Mouse (Mus musculus) kidney, embryonic 16.5 days (tissue): ENCODE results near the gene Stx12. TPM values are rescaled to one million over a fixed set of nuclear protein-coding genes. Genes with fewer than 3 reads are reported as not detected.
A peak's percentile ranks its signal among the peaks of the same experiment; 100 is the strongest.

Source experiments
- ATAC-seq: fragments of 200-750 bp; cut with Nextera tagmentation; 2 replicates; pipeline ENCODE4 v1.8.0; 2017; ENCODE audit warnings: moderate TSS enrichment; ENCODE audit not compliant: low FRiP score, low TSS enrichment
- H3K27ac ChIP-seq: fragments of 300-500 bp; sonication (generic); 2 replicates; pipeline ENCODE4 v1.5.1; 2014; ENCODE audit warnings: low read length
- H3K27me3 ChIP-seq: fragments of 300-500 bp; sonication (generic); 2 replicates; pipeline ENCODE4 v1.6.1; 2014; ENCODE audit warnings: low read length, control low read depth, mixed read lengths; ENCODE audit not compliant: insufficient read depth
- H3K36me3 ChIP-seq: fragments of 300-500 bp; sonication (generic); 2 replicates; pipeline ENCODE4 v1.6.1; 2014; ENCODE audit warnings: low read length, control low read depth, mixed read lengths; ENCODE audit not compliant: insufficient read depth
- H3K4me1 ChIP-seq: fragments of 300-500 bp; sonication (generic); 2 replicates; pipeline ENCODE4 v1.6.1; 2014; ENCODE audit warnings: low read length, control low read depth, mixed read lengths; ENCODE audit not compliant: insufficient read depth
- H3K4me2 ChIP-seq: fragments of 300-500 bp; sonication (generic); replicated peaks from 2 replicates; pipeline ENCODE4 v1.6.1; 2014; ENCODE audit warnings: low read depth, low read length
- H3K4me3 ChIP-seq: fragments of 300-500 bp; sonication (generic); 2 replicates; pipeline ENCODE4 v1.5.1; 2014; ENCODE audit warnings: mild to moderate bottlenecking, low read length
- H3K9ac ChIP-seq: fragments of 300-500 bp; sonication (generic); replicated peaks from 2 replicates; pipeline ENCODE4 v1.6.1; 2014; ENCODE audit warnings: low read length
- H3K9me3 ChIP-seq: fragments of 300-500 bp; sonication (generic); 2 replicates; pipeline ENCODE4 v1.6.1; 2016; ENCODE audit warnings: low read length, control low read depth
- WGBS: fragments of 180-500 bp; shearing (Covaris S2); extraction: QIAGEN DNeasy Blood & Tissue Kit; methylation state at CpG from one replicate; pipeline ENCODE4 v1.1.7; 2014; 5-methylcytosine and 5-hydroxymethylcytosine counted together
- polyA plus RNA-seq: library from polyadenylated mRNA; unstranded; fragments of >200 nt; fragmentation: Nextera tagmentation; extraction: Ambion mirVana; gene quantifications from 2 replicates; pipeline ENCODE4 v1.2.1, GENCODE M21; 2015

Stx12 gene
- polyA plus RNA-seq, 1 experiment from 2014 or later, result 61.8 TPM

DNA sequence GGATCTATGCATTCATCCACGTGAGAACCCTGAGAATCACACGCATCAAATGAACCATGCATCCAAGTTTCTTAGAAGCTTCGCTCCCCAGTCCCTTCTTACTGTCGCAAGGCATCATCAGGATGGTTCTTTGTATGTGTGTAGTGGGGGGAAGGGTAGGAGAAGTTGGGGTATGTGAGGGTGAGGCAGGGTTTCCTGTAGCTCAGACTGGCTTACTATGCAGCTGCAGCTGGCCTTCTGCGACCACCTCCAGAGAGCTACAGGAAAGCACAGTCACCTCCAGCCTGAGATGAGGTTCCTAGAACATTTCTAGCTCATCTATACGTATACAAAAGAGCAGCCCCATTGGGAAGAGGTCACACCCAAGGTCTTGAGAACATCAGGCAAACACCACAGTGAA is 27.8 kb upstream of the Stx12 start:
- Histone ChIP-seq H3K27me3 (no peaks in the 10 kb centered on the region), H3K9me3 (no peaks in the 10 kb centered on the region), H3K4me2 (no peak overlapping the region), H3K4me3 (no peak overlapping the region), H3K4me1 (no peaks in the 10 kb centered on the region), H3K9ac (no peak overlapping the region), H3K36me3 (peaks cover 62% of the 10 kb centered on the region), H3K27ac (no peak overlapping the region)
- WGBS, result 91% methylated on average over 6 of the region's 6 CpGs
- ATAC-seq, result no peak

DNA sequence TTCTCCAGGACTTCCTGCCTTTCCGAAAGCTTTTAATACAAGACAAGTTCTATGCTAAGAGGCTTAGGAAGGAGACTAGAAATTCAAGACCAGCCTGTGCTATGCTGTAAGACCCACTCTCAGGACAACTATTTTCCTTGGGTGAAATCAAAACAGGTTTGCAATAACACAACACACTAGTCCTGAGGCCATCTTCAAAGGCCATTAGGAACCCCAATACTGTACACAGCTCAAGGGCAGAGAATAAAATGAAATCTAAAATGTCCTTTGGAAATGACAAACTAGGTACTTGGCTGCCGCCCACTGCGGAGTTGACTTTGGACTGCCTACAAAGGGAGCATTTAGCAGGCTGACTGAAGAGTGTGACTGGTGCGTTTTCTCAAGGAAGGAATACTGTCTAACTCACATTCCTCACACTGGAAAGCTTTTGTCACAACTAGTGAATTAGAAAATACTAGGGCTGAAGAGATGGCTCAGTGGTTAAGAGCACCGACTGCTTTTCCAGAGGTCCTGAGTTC is 21.6 kb upstream of the Stx12 start:
- 85% methylated on average over 5 of the region's 5 CpGs for WGBS
- H3K9ac ChIP-seq, result no peak overlapping the region
- ATAC-seq, result no peak
- H3K4me1 ChIP-seq, result peaks cover 15% of the 10 kb centered on the region
- H3K9me3 ChIP-seq, result no peaks in the 10 kb centered on the region
- H3K36me3 ChIP-seq, result peaks cover 40% of the 10 kb centered on the region
- H3K27me3 ChIP-seq, result no peaks in the 10 kb centered on the region
- H3K4me2 ChIP-seq, result no peak overlapping the region
- H3K27ac ChIP-seq, result peak overlapping the region; percentile 82; the same call in 1 of the 2 replicates
- H3K4me3 ChIP-seq, result no peak overlapping the region

DNA sequence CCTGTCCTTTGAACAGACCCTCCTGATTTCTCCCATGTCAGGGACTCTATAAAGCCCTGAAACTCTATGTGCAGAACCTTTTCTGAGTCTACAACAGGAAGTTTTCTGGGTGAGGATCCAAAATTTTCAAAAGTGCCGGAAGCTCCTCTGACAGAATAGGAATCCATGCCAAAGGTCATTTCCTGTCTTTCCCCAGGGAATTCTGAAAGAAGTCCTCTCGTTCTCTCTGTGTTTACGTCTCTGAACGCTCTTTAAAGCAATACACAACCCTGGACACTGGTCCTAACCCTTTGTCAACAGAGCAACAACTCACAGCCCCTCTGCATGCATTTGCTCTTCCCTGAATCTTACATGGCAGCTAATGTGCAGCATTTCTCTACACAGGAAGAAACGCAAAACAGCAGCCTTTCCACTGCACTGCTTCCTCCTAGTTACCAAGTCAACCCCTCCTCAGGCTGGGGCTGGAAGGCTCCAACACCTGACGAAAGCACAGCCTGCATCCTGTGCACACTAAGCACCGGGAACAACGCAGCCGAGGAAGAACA is 20.5 kb upstream of the Stx12 start:
- Histone ChIP-seq H3K27me3 (no peaks in the 10 kb centered on the region), H3K9ac (no peak overlapping the region), H3K4me1 (peaks cover 15% of the 10 kb centered on the region), H3K9me3 (no peaks in the 10 kb centered on the region), H3K4me3 (no peak overlapping the region), H3K4me2 (0 out of 2 replicates have a peak overlapping the region, but pooled peaks have one; percentile 19), H3K36me3 (peaks cover 31% of the 10 kb centered on the region), H3K27ac (peak overlapping the region; percentile 82)
- ATAC-seq, result 0 out of 2 replicates have a peak, but pooled peaks have one; percentile 23
- WGBS, result 63% methylated on average over 9 of the region's 9 CpGs

DNA sequence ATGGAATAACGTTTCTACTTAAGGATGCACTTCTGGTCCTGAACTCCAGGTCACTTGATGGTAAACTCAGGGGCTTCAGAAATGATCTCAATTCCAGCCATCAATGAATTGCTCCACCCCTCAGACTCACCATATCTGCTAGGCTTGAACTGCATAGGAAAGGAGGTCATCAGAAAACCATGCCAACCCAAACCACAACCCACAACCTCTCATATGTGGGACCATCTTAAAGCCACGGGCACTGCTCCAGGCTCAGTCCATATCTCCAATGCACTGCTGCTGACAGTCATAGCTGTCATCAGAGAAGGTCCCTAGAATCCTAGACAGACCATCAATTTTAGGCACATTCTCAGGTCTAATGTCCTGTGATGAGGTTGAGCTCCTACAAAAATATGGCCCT is 19.8 kb upstream of the Stx12 start:
- no peak overlapping the region for H3K4me2 ChIP-seq
- no peak overlapping the region for H3K4me3 ChIP-seq
- no peak for ATAC-seq
- 83% methylated on average over 2 of the region's 2 CpGs for WGBS
- no peak overlapping the region for H3K9ac ChIP-seq
- no peaks in the 10 kb centered on the region for H3K9me3 ChIP-seq
- peak overlapping the region; percentile 82; the same call in 1 of the 2 replicates for H3K27ac ChIP-seq
- peaks cover 23% of the 10 kb centered on the region for H3K36me3 ChIP-seq
- H3K27me3 ChIP-seq, result no peaks in the 10 kb centered on the region
- H3K4me1 ChIP-seq, result peaks cover 15% of the 10 kb centered on the region

DNA sequence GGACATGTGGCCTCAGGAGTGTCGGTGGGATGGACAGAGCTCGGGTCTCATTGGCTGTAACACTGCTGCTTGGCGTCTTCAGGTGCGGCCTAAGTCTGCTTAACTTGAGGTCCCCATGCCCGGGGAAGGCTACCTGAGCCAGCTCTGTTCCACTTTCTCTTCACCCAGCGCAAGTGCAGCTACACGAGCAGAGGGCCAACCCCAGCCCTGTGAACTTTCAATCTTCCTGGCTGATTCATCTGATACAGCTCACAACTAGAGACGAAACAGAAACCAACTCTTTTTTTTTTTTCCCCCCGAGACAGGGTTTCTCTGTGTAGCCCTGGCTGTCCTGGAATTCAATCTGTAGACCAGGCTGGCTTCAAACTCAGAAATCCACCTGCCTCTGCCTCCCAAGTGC is 13.9 kb upstream of the Stx12 start:
- Histone ChIP-seq H3K4me1 (no peaks in the 10 kb centered on the region), H3K27ac (no peak overlapping the region), H3K36me3 (peaks cover 14% of the 10 kb centered on the region), H3K4me3 (no peak overlapping the region), H3K27me3 (no peaks in the 10 kb centered on the region), H3K4me2 (no peak overlapping the region), H3K9ac (no peak overlapping the region), H3K9me3 (no peaks in the 10 kb centered on the region)
- ATAC-seq, result no peak
- 76% methylated on average over 9 of the region's 9 CpGs for WGBS

DNA sequence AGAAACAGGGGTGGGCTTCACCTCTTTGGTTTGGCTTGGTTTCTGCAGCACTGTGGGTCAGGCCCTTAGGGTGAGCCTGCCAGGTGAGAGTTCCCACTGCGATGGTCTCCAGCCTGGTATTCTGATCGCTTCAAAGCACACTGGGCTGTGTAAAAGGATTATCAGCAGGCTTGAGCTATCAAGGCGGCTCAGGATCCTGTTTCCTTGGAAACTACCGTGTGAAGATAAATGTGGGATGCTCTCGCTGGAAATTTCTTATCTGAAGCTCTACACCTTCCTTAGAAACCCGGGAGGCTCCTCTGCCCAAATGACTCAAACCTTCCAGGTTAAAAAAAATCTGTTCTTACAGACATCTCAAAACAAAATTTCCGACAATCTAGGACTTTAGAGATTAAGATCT is 10.1 kb upstream of the Stx12 start:
- Histone ChIP-seq H3K4me2 (no peak overlapping the region), H3K4me1 (no peaks in the 10 kb centered on the region), H3K4me3 (no peak overlapping the region), H3K36me3 (no peaks in the 10 kb centered on the region), H3K27me3 (no peaks in the 10 kb centered on the region), H3K9me3 (no peaks in the 10 kb centered on the region), H3K27ac (no peak overlapping the region), H3K9ac (no peak overlapping the region)
- WGBS, result 30% methylated on average over 7 of the region's 7 CpGs
- no peak for ATAC-seq

DNA sequence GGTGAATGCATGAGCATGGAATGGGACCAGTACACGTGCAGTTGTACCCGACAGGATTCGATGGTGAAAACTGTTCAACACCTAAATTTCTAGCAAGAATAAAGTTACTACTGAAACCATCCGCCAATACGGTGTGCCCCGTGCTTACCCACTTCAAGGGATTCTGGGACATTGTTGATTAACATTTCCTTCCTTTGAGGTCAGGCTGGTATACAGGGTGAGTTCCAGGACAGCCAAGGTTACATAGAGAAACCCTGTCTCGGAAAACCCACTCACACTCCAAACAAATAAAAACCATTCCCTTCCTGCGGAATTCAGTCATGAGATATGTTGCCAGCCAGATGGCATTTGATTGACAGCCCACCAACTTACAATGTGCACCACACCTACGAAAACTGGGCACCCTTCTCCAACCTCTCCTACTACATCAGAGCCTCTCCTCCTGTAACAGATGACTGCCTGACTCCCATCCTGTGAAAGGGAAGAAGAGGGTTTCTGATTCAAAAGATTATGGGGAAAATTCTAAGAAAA is 600 bp upstream of the Stx12 start:
- WGBS, result 8% methylated on average over 9 of the region's 9 CpGs
- Histone ChIP-seq H3K4me2 (peak overlapping the region; percentile 91), H3K9ac (peak overlapping the region; percentile 90), H3K9me3 (no peaks in the 10 kb centered on the region), H3K4me3 (peak overlapping the region; percentile 83), H3K27ac (peak overlapping the region; percentile 88), H3K36me3 (no peaks in the 10 kb centered on the region), H3K4me1 (peaks cover 14% of the 10 kb centered on the region), H3K27me3 (no peaks in the 10 kb centered on the region)
- peak; percentile 28; the same call in 1 of the 2 replicates for ATAC-seq

DNA sequence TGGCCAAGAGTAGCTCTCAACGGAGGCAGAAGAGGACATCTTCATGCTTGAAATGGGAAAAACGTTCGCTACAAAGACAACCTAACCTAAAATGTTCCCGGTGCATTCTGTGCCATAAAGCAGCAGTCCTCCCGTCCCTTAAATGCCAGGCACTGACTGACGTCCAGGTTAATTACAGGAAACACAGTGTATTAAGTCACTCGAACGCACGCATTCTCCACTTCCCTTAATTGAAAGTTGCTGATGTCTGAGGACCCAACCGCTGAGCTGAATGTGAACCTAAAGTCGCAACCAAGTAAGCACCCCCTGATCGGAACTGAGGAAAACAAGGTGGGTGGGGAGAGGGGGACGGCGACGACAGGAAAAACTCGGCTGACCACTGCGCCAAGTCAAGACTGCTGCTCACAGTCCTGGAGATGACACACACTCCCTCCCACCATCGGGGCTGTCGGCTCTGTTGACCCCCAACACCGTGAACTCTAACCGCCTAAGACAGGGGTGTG is 697 bp downstream of the Stx12 start:
- ATAC-seq, result no peak
- Histone ChIP-seq H3K4me3 (peak overlapping the region; percentile 83), H3K36me3 (no peaks in the 10 kb centered on the region), H3K9me3 (no peaks in the 10 kb centered on the region), H3K4me2 (peak overlapping the region; percentile 91), H3K27ac (peak overlapping the region; percentile 88), H3K27me3 (no peaks in the 10 kb centered on the region), H3K9ac (peak overlapping the region; percentile 90), H3K4me1 (peaks cover 14% of the 10 kb centered on the region)
- WGBS, result under 1% methylated on average over 21 of the region's 21 CpGs

DNA sequence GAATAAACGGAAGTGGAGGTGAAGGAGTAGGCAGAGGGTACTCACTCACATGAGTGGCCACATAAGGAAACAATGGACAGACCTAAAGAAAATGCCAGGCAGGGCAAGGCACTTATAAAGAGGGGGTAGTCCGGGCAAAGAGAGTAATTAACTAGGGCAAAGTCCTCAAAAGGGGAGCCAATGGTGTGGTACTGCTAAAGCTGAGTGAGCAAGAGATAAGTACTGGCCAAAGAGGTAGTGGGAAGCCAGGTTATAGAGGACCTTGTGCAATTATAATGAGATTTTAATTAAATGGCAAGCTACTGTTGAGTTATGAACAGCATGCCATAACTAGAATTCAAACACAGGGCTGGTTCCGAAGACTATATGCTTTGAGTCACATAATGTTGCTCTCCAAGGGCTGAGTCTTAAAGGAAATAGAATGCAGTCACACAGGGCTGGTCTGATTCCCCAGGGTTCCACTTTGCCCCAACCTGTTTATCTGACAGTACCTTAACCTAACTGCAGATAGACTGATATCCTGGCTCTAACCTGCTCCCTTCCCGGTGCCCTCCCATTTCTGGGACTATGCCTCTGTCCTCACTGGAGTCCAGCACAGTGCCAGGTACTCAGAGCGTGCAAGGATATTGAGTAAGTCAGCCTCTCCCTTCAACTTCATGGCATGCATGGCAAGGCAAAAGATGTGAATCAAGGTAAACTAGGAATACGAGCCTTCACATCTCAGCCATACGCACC is 9.8 kb downstream of the Stx12 start:
- Histone ChIP-seq H3K4me2 (no peak overlapping the region), H3K4me1 (0 out of 2 replicates have a peak, but pooled peaks cover 3% of the 10 kb centered on the region), H3K9ac (no peak overlapping the region), H3K4me3 (no peak overlapping the region), H3K9me3 (no peaks in the 10 kb centered on the region), H3K27ac (no peak overlapping the region), H3K27me3 (no peaks in the 10 kb centered on the region), H3K36me3 (peaks cover 13% of the 10 kb centered on the region)
- WGBS, result 86% methylated on average over 7 of the region's 7 CpGs
- no peak for ATAC-seq
